Mouse (Mus musculus) limb, embryonic 15.5 days (tissue): Measurements from ENCODE around the gene Ctss. TPM values are rescaled to one million over a fixed set of nuclear protein-coding genes. Genes with fewer than 3 reads are reported as not detected.

Experiments
- ATAC-seq: fragments of 200-750 bp; cut with Nextera tagmentation; 2 replicates; pipeline ENCODE4 v1.8.0; 2017; ENCODE audit warnings: low read depth, moderate TSS enrichment; ENCODE audit not compliant: insufficient number of reproducible peaks, low FRiP score, low TSS enrichment
- H3K27ac ChIP-seq: fragments of 300-500 bp; sonication (generic); 2 replicates; pipeline ENCODE4 v1.5.1; 2015; ENCODE audit warnings: moderate library complexity, mild to moderate bottlenecking, inconsistent platforms
- H3K27me3 ChIP-seq: fragments of 300-500 bp; sonication (generic); 2 replicates; pipeline ENCODE4 v1.6.1; 2015; ENCODE audit warnings: inconsistent platforms
- H3K36me3 ChIP-seq: fragments of 300-500 bp; sonication (generic); 2 replicates; pipeline ENCODE4 v1.6.1; 2015; ENCODE audit warnings: inconsistent platforms
- H3K4me1 ChIP-seq: fragments of 300-500 bp; sonication (generic); 2 replicates; pipeline ENCODE4 v1.6.1; 2015; ENCODE audit warnings: inconsistent platforms
- H3K4me2 ChIP-seq: fragments of 300-500 bp; sonication (generic); 2 replicates; pipeline ENCODE4 v1.6.1; 2015; ENCODE audit warnings: mild to moderate bottlenecking, inconsistent platforms
- H3K4me3 ChIP-seq: fragments of 300-500 bp; sonication (generic); 2 replicates; pipeline ENCODE4 v1.5.1; 2015; ENCODE audit warnings: mild to moderate bottlenecking, inconsistent platforms
- H3K9ac ChIP-seq: fragments of 300-500 bp; sonication (generic); 2 replicates; pipeline ENCODE4 v1.6.1; 2015; ENCODE audit warnings: inconsistent platforms
- H3K9me3 ChIP-seq: fragments of 300-500 bp; sonication (generic); 2 replicates; pipeline ENCODE4 v1.6.1; 2016; ENCODE audit warnings: inconsistent platforms
- WGBS: fragments of 180-500 bp; shearing (Covaris S2); methylation state at CpG from one replicate; pipeline ENCODE4 v1.1.7; 2015; 5-methylcytosine and 5-hydroxymethylcytosine counted together
- polyA plus RNA-seq: library from polyadenylated mRNA; unstranded; fragments of >200 nt; fragmentation: Nextera tagmentation; extraction: Ambion mirVana; gene quantifications from 2 replicates; pipeline ENCODE4 v1.2.1, GENCODE M21; 2015

The Ctss gene
- polyA plus RNA-seq, result 20.9 and 23.8 TPM in 2 replicates

- Histone ChIP-seq H3K4me1 (no peaks in the 10 kb centered on the region), H3K9me3 (no peaks in the 10 kb centered on the region), H3K27me3 (no peaks in the 10 kb centered on the region), H3K9ac (no peak within 1 kb of the TSS), H3K36me3 (no peaks in the 10 kb centered on the region), H3K4me3 (no peak within 1 kb of the TSS), H3K4me2 (no peak within 1 kb of the TSS), H3K27ac (no peak within 1 kb of the TSS)
- WGBS, result 84% methylated on average over 8 of the region's 8 CpGs
- no peak for ATAC-seq
Measured at GRCm38 (mm10) chr3:95526622-95527211, at the start of gene Ctss. Gene Ctss, plus strand, starts transcription at chr3:95526786.

- H3K27me3 ChIP-seq, result no peaks in the 10 kb centered on the region
- H3K4me2 ChIP-seq, result no peak overlapping the region
- no peak overlapping the region for H3K27ac ChIP-seq
- H3K4me1 ChIP-seq, result no peaks in the 10 kb centered on the region
- ATAC-seq, result no peak
- 97% methylated on average over 1 of the region's 1 CpGs for WGBS
- peaks cover 75% of the 10 kb centered on the region for H3K36me3 ChIP-seq
- no peak overlapping the region for H3K9ac ChIP-seq
- H3K9me3 ChIP-seq, result no peaks in the 10 kb centered on the region
- no peak overlapping the region for H3K4me3 ChIP-seq
Measured at GRCm38 (mm10) chr3:95478966-95479365, 47.6 kb upstream of the Ctss start.

GRCm38 (mm10) chr3:95486421-95486820 lies 40.2 kb upstream of the Ctss start:
- H3K4me2 ChIP-seq, result no peak overlapping the region
- WGBS, result 83% methylated on average over 2 of the region's 2 CpGs
- no peak for ATAC-seq

GRCm38 (mm10) chr3:95488679-95489078 lies 37.9 kb upstream of the Ctss start:
- peaks cover 74% of the 10 kb centered on the region for H3K36me3 ChIP-seq
- no peak overlapping the region for H3K4me3 ChIP-seq
- no peaks in the 10 kb centered on the region for H3K9me3 ChIP-seq
- no peaks in the 10 kb centered on the region for H3K4me1 ChIP-seq
- H3K4me2 ChIP-seq, result no peak overlapping the region
- no peak for ATAC-seq
- H3K27ac ChIP-seq, result no peak overlapping the region
- no peak overlapping the region for H3K9ac ChIP-seq
- WGBS, result 90% methylated on average over 3 of the region's 3 CpGs
- H3K27me3 ChIP-seq, result no peaks in the 10 kb centered on the region

More at GRCm38 (mm10) chr3:95486421-95486820, 40.2 kb upstream of the Ctss start:
- H3K9ac ChIP-seq, result no peak overlapping the region
- peaks cover 71% of the 10 kb centered on the region for H3K36me3 ChIP-seq
- H3K4me3 ChIP-seq, result no peak overlapping the region
- H3K9me3 ChIP-seq, result no peaks in the 10 kb centered on the region
- no peak overlapping the region for H3K27ac ChIP-seq
- H3K4me1 ChIP-seq, result no peaks in the 10 kb centered on the region
- no peaks in the 10 kb centered on the region for H3K27me3 ChIP-seq

- Histone ChIP-seq H3K9ac (no peak overlapping the region), H3K4me3 (no peak overlapping the region), H3K27ac (no peak overlapping the region), H3K36me3 (peaks cover 82% of the 10 kb centered on the region), H3K4me1 (no peaks in the 10 kb centered on the region), H3K9me3 (no peaks in the 10 kb centered on the region), H3K4me2 (no peak overlapping the region), H3K27me3 (no peaks in the 10 kb centered on the region)
- 88% methylated on average over 2 of the region's 2 CpGs for WGBS
- no peak for ATAC-seq
Measured at GRCm38 (mm10) chr3:95490238-95490637, 36.3 kb upstream of the Ctss start.

- ATAC-seq, result no peak
- H3K4me1 ChIP-seq, result peaks cover 6% of the 10 kb centered on the region
- H3K9me3 ChIP-seq, result no peaks in the 10 kb centered on the region
- no peak overlapping the region for H3K4me2 ChIP-seq
- H3K27ac ChIP-seq, result no peak overlapping the region
- 38% methylated on average over 6 of the region's 6 CpGs for WGBS
- no peaks in the 10 kb centered on the region for H3K27me3 ChIP-seq
- no peak overlapping the region for H3K4me3 ChIP-seq
- peaks cover 58% of the 10 kb centered on the region for H3K36me3 ChIP-seq
- H3K9ac ChIP-seq, result no peak overlapping the region
Measured at GRCm38 (mm10) chr3:95494342-95494741, 32.2 kb upstream of the Ctss start.

- peaks cover 6% of the 10 kb centered on the region for H3K4me1 ChIP-seq
- peaks cover 37% of the 10 kb centered on the region for H3K36me3 ChIP-seq
- ATAC-seq, result no peak
- no peak overlapping the region for H3K9ac ChIP-seq
- no peaks in the 10 kb centered on the region for H3K27me3 ChIP-seq
- H3K4me3 ChIP-seq, result no peak overlapping the region
- WGBS, result 73% methylated on average over 2 of the region's 2 CpGs
- H3K9me3 ChIP-seq, result no peaks in the 10 kb centered on the region
- H3K4me2 ChIP-seq, result 0 out of 2 replicates have a peak overlapping the region, but pooled peaks have one; percentile 48
- H3K27ac ChIP-seq, result 0 out of 2 replicates have a peak overlapping the region, but pooled peaks have one; percentile 30
Measured at GRCm38 (mm10) chr3:95498229-95498628, 28.4 kb upstream of the Ctss start.

GRCm38 (mm10) chr3:95499024-95499423 lies 27.6 kb upstream of the Ctss start, which contains the start of gene Ctsk:
Gene Ctsk, plus strand, starts transcription at chr3:95499256.
- Histone ChIP-seq H3K36me3 (peaks cover 31% of the 10 kb centered on the region), H3K27me3 (no peaks in the 10 kb centered on the region), H3K4me3 (peak within 1 kb of the TSS; percentile 37), H3K9ac (peak within 1 kb of the TSS; percentile 31; the same call in 1 of the 2 replicates), H3K27ac (peak within 1 kb of the TSS; percentile 85), H3K4me2 (peak within 1 kb of the TSS; percentile 48), H3K9me3 (no peaks in the 10 kb centered on the region), H3K4me1 (peaks cover 6% of the 10 kb centered on the region)
- WGBS, result 39% methylated on average over 7 of the region's 7 CpGs
- ATAC-seq, result 0 out of 2 replicates have a peak, but pooled peaks have one; percentile 48

- H3K9me3 ChIP-seq, result no peaks in the 10 kb centered on the region
Measured at GRCm38 (mm10) chr3:95499496-95500140, 27.0 kb upstream of the Ctss start.

GRCm38 (mm10) chr3:95502312-95502711 lies 24.3 kb upstream of the Ctss start:
- no peak for ATAC-seq
- 72% methylated on average over 2 of the region's 2 CpGs for WGBS

More at GRCm38 (mm10) chr3:95499496-95500140, 27.0 kb upstream of the Ctss start:
- 20% methylated on average over 10 of the region's 10 CpGs for WGBS
- peaks cover 6% of the 10 kb centered on the region for H3K4me1 ChIP-seq
- ATAC-seq, result no peak; the same call in 1 of the 2 replicates
- H3K9ac ChIP-seq, result peak overlapping the region; percentile 31; the same call in 1 of the 2 replicates
- peak overlapping the region; percentile 37 for H3K4me3 ChIP-seq
- H3K27me3 ChIP-seq, result no peaks in the 10 kb centered on the region
- H3K4me2 ChIP-seq, result peak overlapping the region; percentile 48
- peak overlapping the region; percentile 85 for H3K27ac ChIP-seq
- peaks cover 25% of the 10 kb centered on the region for H3K36me3 ChIP-seq

GRCm38 (mm10) chr3:95509348-95509747 lies 17.2 kb upstream of the Ctss start:
- H3K4me3 ChIP-seq, result no peak overlapping the region
- no peak overlapping the region for H3K9ac ChIP-seq
- H3K27me3 ChIP-seq, result no peaks in the 10 kb centered on the region
- ATAC-seq, result no peak
- H3K9me3 ChIP-seq, result no peaks in the 10 kb centered on the region
- H3K4me2 ChIP-seq, result no peak overlapping the region
- no peaks in the 10 kb centered on the region for H3K4me1 ChIP-seq
- no peak overlapping the region for H3K27ac ChIP-seq
- H3K36me3 ChIP-seq, result peaks cover 20% of the 10 kb centered on the region; the same call in 1 of the 2 replicates
- 52% methylated on average over 6 of the region's 6 CpGs for whole genome bisulfite sequencing

More at GRCm38 (mm10) chr3:95502312-95502711, 24.3 kb upstream of the Ctss start:
- Histone ChIP-seq H3K4me2 (no peak overlapping the region), H3K27ac (no peak overlapping the region), H3K27me3 (no peaks in the 10 kb centered on the region), H3K36me3 (peaks cover 20% of the 10 kb centered on the region), H3K4me1 (peaks cover 6% of the 10 kb centered on the region), H3K9ac (no peak overlapping the region), H3K9me3 (no peaks in the 10 kb centered on the region), H3K4me3 (no peak overlapping the region)

- H3K4me3 ChIP-seq, result no peak overlapping the region
- no peaks in the 10 kb centered on the region for H3K4me1 ChIP-seq
- H3K9ac ChIP-seq, result no peak overlapping the region
- ATAC-seq, result no peak
- no peak overlapping the region for H3K4me2 ChIP-seq
- H3K36me3 ChIP-seq, result peaks cover 15% of the 10 kb centered on the region; the same call in 1 of the 2 replicates
- no peaks in the 10 kb centered on the region for H3K27me3 ChIP-seq
- H3K27ac ChIP-seq, result no peak overlapping the region
- no peaks in the 10 kb centered on the region for H3K9me3 ChIP-seq
- 74% methylated on average over 9 of the region's 9 CpGs for WGBS
Measured at GRCm38 (mm10) chr3:95511611-95512180, 14.9 kb upstream of the Ctss start.
